Mouse (Mus musculus): ENCODE data around the gene Pkdrej. TPM values are rescaled to one million over a fixed set of nuclear protein-coding genes. Genes with fewer than 3 reads are reported as not detected.

Gene Pkdrej
- total RNA-seq, 1 experiment: 0.09 TPM

- no peaks in the 10 kb centered on the region for H3K9me3 ChIP-seq (ENCODE audit: control insufficient read depth, insufficient read depth, low read depth, low read length)
- H3K36me3 ChIP-seq (ENCODE audit: control insufficient read depth, insufficient read depth, low read length, poor library complexity, severe bottlenecking): no peaks in the 10 kb centered on the region
- no peak overlapping the region for H3K27ac ChIP-seq (ENCODE audit: insufficient read depth, low read depth, low read length, poor library complexity, severe bottlenecking)
- DNase-seq (ENCODE audit: low read depth, low spot score): no peak
- no peak overlapping the region for H3K4me3 ChIP-seq (ENCODE audit: insufficient read depth in 1 of 2, low read depth in 1 of 2, low read length in 2 of 2, poor library complexity in 1 of 2, severe bottlenecking in 1 of 2)
- TF ChIP-seq ZNF384 (IDR thresholded peaks at IDR 0.05; ENCODE audit: low read depth, low read length) (no peak), MAFK (IDR thresholded peaks at IDR 0.05; ENCODE audit: insufficient read depth, low read depth, low read length) (no peak), CHD2 (IDR thresholded peaks at IDR 0.05; ENCODE audit: low read depth, low read length) (no peak), ZC3H11A (IDR thresholded peaks at IDR 0.05; ENCODE audit: borderline replicate concordance, low read depth, low read length) (no peak), HCFC1 (IDR thresholded peaks at IDR 0.05; ENCODE audit: borderline replicate concordance, insufficient read depth, low read length) (no peak)
- H3K9ac ChIP-seq (ENCODE audit: insufficient read depth, low read depth, low read length, poor library complexity, severe bottlenecking): no peak overlapping the region
- in situ Hi-C loops (cut with MboI; ENCODE audit: low sequenced_read_pairs in 2 of 2, unreplicated experiment in 2 of 2): no loop called here
- no peaks in the 10 kb centered on the region for H3K4me1 ChIP-seq (ENCODE audit: control insufficient read depth in 2 of 2, insufficient read depth in 2 of 2, low read length in 2 of 2, poor library complexity in 1 of 2)
Observed at GRCm38 (mm10) chr15:85788633-85789032, 32.9 kb downstream of the Pkdrej start.

- Histone ChIP-seq H3K9me3 (ENCODE audit: control insufficient read depth, insufficient read depth, low read depth, low read length) (no peaks in the 10 kb centered on the region), H3K27ac (ENCODE audit: insufficient read depth, low read depth, low read length, poor library complexity, severe bottlenecking) (no peak overlapping the region), H3K36me3 (ENCODE audit: control insufficient read depth, insufficient read depth, low read length, poor library complexity, severe bottlenecking) (no peaks in the 10 kb centered on the region), H3K4me3 (ENCODE audit: insufficient read depth in 1 of 2, low read depth in 1 of 2, low read length in 2 of 2, poor library complexity in 1 of 2, severe bottlenecking in 1 of 2) (no peak overlapping the region), H3K9ac (ENCODE audit: insufficient read depth, low read depth, low read length, poor library complexity, severe bottlenecking) (no peak overlapping the region), H3K4me1 (ENCODE audit: control insufficient read depth in 2 of 2, insufficient read depth in 2 of 2, low read length in 2 of 2, poor library complexity in 1 of 2) (no peaks in the 10 kb centered on the region)
- in situ Hi-C loops (cut with MboI; ENCODE audit: low sequenced_read_pairs in 2 of 2, unreplicated experiment in 2 of 2): no loop called here
- no peak for TF ChIP-seq CHD2 (IDR thresholded peaks at IDR 0.05; ENCODE audit: low read depth, low read length)
- TF ChIP-seq ZC3H11A (IDR thresholded peaks at IDR 0.05; ENCODE audit: borderline replicate concordance, low read depth, low read length): no peak
- TF ChIP-seq MAFK (IDR thresholded peaks at IDR 0.05; ENCODE audit: insufficient read depth, low read depth, low read length): no peak
- no peak for TF ChIP-seq ZNF384 (IDR thresholded peaks at IDR 0.05; ENCODE audit: low read depth, low read length)
- no peak for TF ChIP-seq HCFC1 (IDR thresholded peaks at IDR 0.05; ENCODE audit: borderline replicate concordance, insufficient read depth, low read length)
- no peak for DNase-seq (ENCODE audit: low read depth, low spot score)
Observed at GRCm38 (mm10) chr15:85788051-85788450, 33.5 kb downstream of the Pkdrej start.

- Histone ChIP-seq H3K27ac (ENCODE audit: insufficient read depth, low read depth, low read length, poor library complexity, severe bottlenecking) (no peak overlapping the region), H3K9ac (ENCODE audit: insufficient read depth, low read depth, low read length, poor library complexity, severe bottlenecking) (no peak overlapping the region), H3K9me3 (ENCODE audit: control insufficient read depth, insufficient read depth, low read depth, low read length) (no peaks in the 10 kb centered on the region), H3K36me3 (ENCODE audit: control insufficient read depth, insufficient read depth, low read length, poor library complexity, severe bottlenecking) (no peaks in the 10 kb centered on the region), H3K4me1 (ENCODE audit: control insufficient read depth in 2 of 2, insufficient read depth in 2 of 2, low read length in 2 of 2, poor library complexity in 1 of 2) (no peaks in the 10 kb centered on the region), H3K4me3 (ENCODE audit: insufficient read depth in 1 of 2, low read depth in 1 of 2, low read length in 2 of 2, poor library complexity in 1 of 2, severe bottlenecking in 1 of 2) (no peak overlapping the region)
- in situ Hi-C loops (cut with MboI; ENCODE audit: low sequenced_read_pairs in 2 of 2, unreplicated experiment in 2 of 2): no loop called here
- no peak for TF ChIP-seq HCFC1 (IDR thresholded peaks at IDR 0.05; ENCODE audit: borderline replicate concordance, insufficient read depth, low read length)
- TF ChIP-seq ZNF384 (IDR thresholded peaks at IDR 0.05; ENCODE audit: low read depth, low read length): no peak
- no peak for TF ChIP-seq CHD2 (IDR thresholded peaks at IDR 0.05; ENCODE audit: low read depth, low read length)
- no peak for TF ChIP-seq ZC3H11A (IDR thresholded peaks at IDR 0.05; ENCODE audit: borderline replicate concordance, low read depth, low read length)
- no peak for TF ChIP-seq MAFK (IDR thresholded peaks at IDR 0.05; ENCODE audit: insufficient read depth, low read depth, low read length)
- no peak for DNase-seq (ENCODE audit: low read depth, low spot score)
Observed at GRCm38 (mm10) chr15:85787482-85787881, 34.1 kb downstream of the Pkdrej start.

GRCm38 (mm10) chr15:85786711-85787110 is 34.8 kb downstream of the Pkdrej start:
- in situ Hi-C loops (cut with MboI; ENCODE audit: low sequenced_read_pairs in 2 of 2, unreplicated experiment in 2 of 2): no loop called here
- no peak overlapping the region for H3K27ac ChIP-seq (ENCODE audit: insufficient read depth, low read depth, low read length, poor library complexity, severe bottlenecking)
- no peak overlapping the region for H3K9ac ChIP-seq (ENCODE audit: insufficient read depth, low read depth, low read length, poor library complexity, severe bottlenecking)
- H3K36me3 ChIP-seq (ENCODE audit: control insufficient read depth, insufficient read depth, low read length, poor library complexity, severe bottlenecking): no peaks in the 10 kb centered on the region
- H3K4me3 ChIP-seq (ENCODE audit: insufficient read depth in 1 of 2, low read depth in 1 of 2, low read length in 2 of 2, poor library complexity in 1 of 2, severe bottlenecking in 1 of 2): no peak overlapping the region
- DNase-seq (ENCODE audit: low read depth, low spot score): no peak
- TF ChIP-seq CHD2 (IDR thresholded peaks at IDR 0.05; ENCODE audit: low read depth, low read length): no peak
- no peak for TF ChIP-seq MAFK (IDR thresholded peaks at IDR 0.05; ENCODE audit: insufficient read depth, low read depth, low read length)
- TF ChIP-seq HCFC1 (IDR thresholded peaks at IDR 0.05; ENCODE audit: borderline replicate concordance, insufficient read depth, low read length): no peak
- TF ChIP-seq ZNF384 (IDR thresholded peaks at IDR 0.05; ENCODE audit: low read depth, low read length): no peak
- no peak for TF ChIP-seq ZC3H11A (IDR thresholded peaks at IDR 0.05; ENCODE audit: borderline replicate concordance, low read depth, low read length)
- H3K4me1 ChIP-seq (ENCODE audit: control insufficient read depth in 2 of 2, insufficient read depth in 2 of 2, low read length in 2 of 2, poor library complexity in 1 of 2): no peaks in the 10 kb centered on the region
- no peaks in the 10 kb centered on the region for H3K9me3 ChIP-seq (ENCODE audit: control insufficient read depth, insufficient read depth, low read depth, low read length)

- Histone ChIP-seq H3K4me3 (ENCODE audit: insufficient read depth in 1 of 2, low read depth in 1 of 2, low read length in 2 of 2, poor library complexity in 1 of 2, severe bottlenecking in 1 of 2) (no peak overlapping the region), H3K4me1 (ENCODE audit: control insufficient read depth in 2 of 2, insufficient read depth in 2 of 2, low read length in 2 of 2, poor library complexity in 1 of 2) (no peaks in the 10 kb centered on the region), H3K36me3 (ENCODE audit: control insufficient read depth, insufficient read depth, low read length, poor library complexity, severe bottlenecking) (no peaks in the 10 kb centered on the region), H3K27ac (ENCODE audit: insufficient read depth, low read depth, low read length, poor library complexity, severe bottlenecking) (no peak overlapping the region), H3K9ac (ENCODE audit: insufficient read depth, low read depth, low read length, poor library complexity, severe bottlenecking) (no peak overlapping the region), H3K9me3 (ENCODE audit: control insufficient read depth, insufficient read depth, low read depth, low read length) (no peaks in the 10 kb centered on the region)
- no peak for TF ChIP-seq HCFC1 (IDR thresholded peaks at IDR 0.05; ENCODE audit: borderline replicate concordance, insufficient read depth, low read length)
- no peak for DNase-seq (ENCODE audit: low read depth, low spot score)
- in situ Hi-C loops (cut with MboI; ENCODE audit: low sequenced_read_pairs in 2 of 2, unreplicated experiment in 2 of 2): no loop called here
Observed at GRCm38 (mm10) chr15:85784341-85784740, 37.2 kb downstream of the Pkdrej start.
